Mouse (Mus musculus) right cerebral cortex, postnatal 10 days (tissue): Measurements from ENCODE around the gene Pigt.

ENCODE experiments used
- DNase-seq, 2 experiments: peaks; one replicate each; pipeline ENCODE4 v3.0.0; 2021; ENCODE audit warnings: low spot score in 2 of 2

Pigt gene

DNA sequence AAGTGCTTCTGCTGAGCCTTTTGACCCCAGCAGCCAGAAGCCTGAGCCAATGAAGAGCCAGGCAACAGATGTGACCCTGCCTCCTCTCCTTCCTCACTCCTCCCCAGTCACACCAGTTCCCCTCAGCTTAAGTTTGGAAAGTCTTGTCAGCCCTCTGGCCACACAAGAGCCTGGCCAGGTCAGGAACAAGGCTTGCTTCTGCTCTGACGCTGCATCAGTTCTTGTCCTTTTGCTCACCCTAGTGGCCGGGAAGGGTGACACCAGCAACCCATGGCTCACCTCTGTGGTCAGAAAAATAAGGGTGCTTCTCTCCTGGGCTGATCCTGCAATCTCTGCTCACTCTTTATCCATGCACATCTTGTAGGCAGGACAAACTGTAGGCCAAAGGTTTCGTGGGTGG, 23.5 kb downstream of the Pigt start:
- peak in 1 of 2 experiments; percentile 47 for DNase-seq

- DNase-seq: no peak
Observed at GRCm38 (mm10) chr2:164521841-164522240, 24.5 kb downstream of the Pigt start.

- DNase-seq: no peak
Observed at GRCm38 (mm10) chr2:164522280-164522679, 25.0 kb downstream of the Pigt start.

DNA sequence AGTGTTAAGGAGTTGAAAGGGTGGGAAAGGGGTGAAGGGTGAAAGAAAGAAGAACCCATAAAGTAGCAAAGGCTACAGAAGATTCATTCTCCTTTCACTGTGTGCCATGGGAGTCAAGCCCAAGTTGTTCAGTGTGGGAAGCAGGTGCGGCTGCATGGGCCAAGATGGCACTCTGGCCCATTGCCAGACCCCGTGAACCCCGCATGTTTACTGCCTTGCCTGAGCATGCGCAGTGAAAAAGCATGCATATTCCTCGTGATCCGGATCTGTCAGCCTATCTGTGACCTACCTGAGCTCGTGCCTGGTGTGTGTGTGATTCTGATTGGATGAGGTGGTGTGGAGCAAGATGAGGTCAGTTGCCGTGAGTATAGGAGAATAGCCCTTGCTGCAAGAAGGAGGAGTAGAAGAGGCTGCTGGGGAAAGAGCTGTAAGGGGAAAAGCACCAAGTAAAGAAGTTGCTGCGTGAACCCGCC, 26.0 kb downstream of the Pigt start:
- DNase-seq: no peak

DNA sequence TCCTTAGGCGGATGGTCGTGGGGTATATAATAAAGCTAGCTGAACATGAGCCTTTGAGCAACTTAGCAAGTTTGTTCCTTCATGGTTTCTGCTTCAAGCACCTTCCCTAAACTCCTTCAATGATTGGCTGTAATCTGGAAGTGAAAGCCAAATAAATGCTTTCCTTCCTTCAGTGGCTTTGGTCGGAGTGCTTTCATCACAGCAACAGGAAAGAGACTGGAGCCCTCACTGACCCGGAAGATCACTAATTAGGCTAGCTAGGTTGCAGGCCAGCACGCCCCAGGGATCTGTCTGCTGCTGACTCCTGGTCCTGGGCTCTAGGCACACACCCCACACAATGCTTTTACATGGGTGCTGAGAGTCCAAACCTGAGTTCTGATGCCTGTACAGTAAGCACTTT, 31.2 kb downstream of the Pigt start:
- DNase-seq: no peak

DNA sequence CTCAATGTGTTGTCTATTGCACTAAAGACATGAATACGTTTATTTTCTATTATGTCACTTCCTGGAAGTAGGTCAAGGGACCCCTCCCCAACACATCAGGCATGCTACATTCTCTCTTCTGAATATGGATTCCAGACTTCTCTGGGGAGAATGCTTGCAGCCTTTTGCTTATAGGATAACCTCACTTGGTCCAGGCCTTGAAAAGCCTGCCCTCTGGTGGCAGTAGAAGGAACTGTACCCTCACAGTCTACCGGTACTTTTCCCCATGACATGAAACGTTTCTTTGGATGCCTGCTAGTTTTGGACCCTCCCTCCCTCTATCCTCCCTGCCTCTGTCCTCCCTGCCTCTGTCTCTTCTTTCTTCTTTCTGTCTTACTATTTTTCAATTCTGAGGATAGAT, 33.8 kb downstream of the Pigt start:
- peak; percentile 83 to 85 for DNase-seq

GRCm38 (mm10) chr2:164534315-164534714, 37.0 kb downstream of the Pigt start:
- no peak for DNase-seq

- no peak for DNase-seq
Observed at GRCm38 (mm10) chr2:164537003-164537402, 39.7 kb downstream of the Pigt start.

DNA sequence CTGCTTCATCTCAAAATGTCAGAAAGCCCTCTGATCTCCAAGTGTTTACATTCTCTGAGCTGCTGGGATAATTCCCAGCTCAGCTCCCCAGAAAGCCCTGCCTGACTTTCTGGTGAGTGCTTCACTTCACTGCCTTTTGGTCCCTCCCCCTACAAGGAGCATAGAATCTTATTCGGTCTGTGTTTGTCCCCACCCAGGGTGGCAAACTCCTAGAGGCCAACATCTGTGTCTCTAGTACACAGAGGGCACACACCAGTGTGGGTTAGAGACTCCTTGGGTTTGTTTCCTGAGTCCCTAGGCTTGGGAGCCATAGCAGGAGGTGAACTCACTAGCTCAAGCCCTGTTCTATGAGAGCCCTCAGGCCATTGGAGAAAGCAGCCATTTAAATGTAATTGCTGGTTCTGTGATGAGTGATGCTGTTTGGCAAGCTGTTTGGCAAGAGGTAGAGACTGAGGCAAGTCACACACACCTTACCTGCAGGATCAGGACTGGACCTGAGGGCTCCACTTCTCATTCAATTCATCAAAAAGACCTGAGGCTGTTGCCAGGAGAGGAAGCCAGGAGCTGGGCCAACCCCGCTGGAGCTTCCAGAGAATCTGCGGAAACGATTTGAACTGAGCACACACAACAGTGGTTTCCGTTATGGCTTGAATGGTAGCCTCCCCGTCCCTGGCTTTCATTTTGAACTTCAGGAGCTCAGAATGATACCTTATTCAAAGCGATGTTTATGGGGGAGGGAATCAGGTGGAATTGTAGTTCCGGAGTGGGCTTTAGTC, 43.5 kb downstream of the Pigt start:
- DNase-seq: no peak

GRCm38 (mm10) chr2:164542132-164542531, 44.8 kb downstream of the Pigt start:
- peak; percentile 55 to 69 for DNase-seq

GRCm38 (mm10) chr2:164542598-164542997, 45.3 kb downstream of the Pigt start:
- no peak for DNase-seq

DNA sequence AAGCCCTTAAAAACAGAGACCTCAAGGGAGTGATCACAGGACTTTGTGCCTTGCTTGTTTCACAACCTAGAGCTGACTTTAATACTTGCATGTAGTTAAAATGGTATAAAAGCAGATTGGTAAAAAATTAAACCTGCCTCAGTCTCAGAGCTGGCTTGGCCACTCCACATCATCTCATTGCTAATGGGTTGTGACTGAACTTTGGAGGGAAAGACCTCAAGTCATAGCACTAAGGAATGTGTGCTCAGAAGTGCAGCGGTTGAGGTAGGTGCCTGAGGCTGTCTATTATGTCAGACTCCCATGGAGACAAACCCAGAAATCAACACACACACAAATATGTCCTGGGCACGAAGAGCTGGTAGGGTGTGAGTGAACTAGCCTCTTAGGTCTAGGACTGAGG, 46.4 kb downstream of the Pigt start:
- no peak for DNase-seq

- DNase-seq: no peak
Observed at GRCm38 (mm10) chr2:164544454-164545097, 47.3 kb downstream of the Pigt start.

GRCm38 (mm10) chr2:164549338-164549737, 52.0 kb downstream of the Pigt start:
- no peak for DNase-seq

- DNase-seq: peak; percentile 46 to 54
Observed at GRCm38 (mm10) chr2:164549963-164550894, 52.9 kb downstream of the Pigt start.

DNA sequence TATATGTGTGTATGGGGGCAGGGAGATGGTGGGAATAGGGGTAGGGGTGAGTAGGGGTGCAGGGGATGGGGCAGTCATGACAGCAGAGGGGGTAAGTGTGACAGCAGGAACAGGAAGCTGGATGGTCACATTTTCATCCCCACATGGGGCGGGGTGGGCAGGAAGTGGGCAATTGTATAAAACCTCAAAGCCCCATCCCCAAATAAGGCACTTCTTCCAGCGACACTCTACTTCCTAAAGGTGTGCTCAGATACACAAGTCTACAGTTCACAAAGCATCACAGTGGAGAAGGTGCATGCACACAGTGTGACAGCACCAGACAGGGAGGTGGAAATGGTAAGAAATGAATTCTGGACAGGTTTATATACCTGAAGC, 53.6 kb downstream of the Pigt start:
- DNase-seq: no peak

DNA sequence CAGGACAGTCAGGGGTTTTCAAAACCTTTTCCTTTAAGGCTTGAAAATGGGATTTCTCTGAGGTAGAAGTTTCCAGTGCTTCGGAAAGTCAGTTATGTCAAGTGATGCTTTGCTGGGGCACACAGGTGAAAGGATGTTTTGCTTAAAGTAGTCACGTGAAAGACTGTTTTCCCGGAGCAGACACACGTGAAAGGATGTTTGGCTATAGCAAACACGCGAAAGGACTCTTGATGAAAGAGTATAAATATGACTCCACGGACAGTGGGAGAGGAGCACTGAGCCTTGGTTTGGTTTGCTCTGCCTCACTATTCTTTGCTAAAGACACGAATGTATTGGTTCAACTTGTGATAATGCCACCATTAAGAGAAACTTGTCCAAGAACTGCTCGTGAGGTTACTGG, 54.2 kb downstream of the Pigt start:
- no peak for DNase-seq
